Comparison of ENCODE assay signal across 15 mouse cellular contexts in genomic region chr2:168137161-168137560, GRCm38 (mm10). TPM values are rescaled to one million over a fixed set of nuclear protein-coding genes. Genes with fewer than 3 reads are reported as not detected.
DNase-seq lines count a peak whose midpoint lies in the region; ATAC-seq and TF ChIP-seq lines count a peak whose summit lies in the region.
"Had no signal": no experiment of that assay in that cellular context is flagged by ENCODE, and none has a peak within 500 bp of the region (broad histone marks: within the 10 kb centered on the region; RNA-seq: fewer than 3 reads in every experiment).

No protein-coding gene starts in this region.

- no peaks in the 10 kb centered on the region for H3K9me3 ChIP-seq in hindbrain, embryonic 10.5 days
- H3K9me3 ChIP-seq in hindbrain, embryonic 11.5 days (ENCODE audit: control insufficient read depth, low read length), result no peaks in the 10 kb centered on the region
- no peaks in the 10 kb centered on the region for H3K9me3 ChIP-seq in ES-E14 (ENCODE audit: control insufficient read depth, insufficient read depth, low read depth, low read length)
- no peaks in the 10 kb centered on the region for H3K9me3 ChIP-seq in forebrain, postnatal 0 days (ENCODE audit: low read length)
- H3K9me3 ChIP-seq in midbrain, embryonic 14.5 days (ENCODE audit: control insufficient read depth, low read length), result no peaks in the 10 kb centered on the region
- H3K9me3 ChIP-seq in intestine, embryonic 15.5 days, result no peaks in the 10 kb centered on the region
- H3K9me3 ChIP-seq: stomach, embryonic 15.5 days had no signal

- no peak overlapping the region for H3K4me3 ChIP-seq in hindbrain, embryonic 10.5 days
- no peak overlapping the region for H3K4me3 ChIP-seq in hindbrain, embryonic 11.5 days (ENCODE audit: low read depth, low read length)
- H3K4me3 ChIP-seq in ES-E14 (ENCODE audit: insufficient read depth in 1 of 2, low read depth in 1 of 2, low read length in 2 of 2, poor library complexity in 1 of 2, severe bottlenecking in 1 of 2), result peak overlapping the region; percentile 7 to 30; a peak in 2 of 4 replicates
- H3K4me3 ChIP-seq in forebrain, postnatal 0 days (ENCODE audit: low read depth, low read length), result no peak overlapping the region
- no peak overlapping the region for H3K4me3 ChIP-seq in midbrain, embryonic 14.5 days (replicated peaks; ENCODE audit: low read depth, low read length)
- no peak overlapping the region for H3K4me3 ChIP-seq in intestine, embryonic 15.5 days (replicated peaks)
- H3K4me3 ChIP-seq: stomach, embryonic 15.5 days had no signal

- WGBS in hindbrain, embryonic 10.5 days, result 72% methylated on average over 15 of the region's 15 CpGs
- WGBS in hindbrain, embryonic 11.5 days, result 74% methylated on average over 15 of the region's 15 CpGs
- 54% methylated on average over 15 of the region's 15 CpGs for WGBS in forebrain, postnatal 0 days
- 61% methylated on average over 15 of the region's 15 CpGs for WGBS in midbrain, embryonic 14.5 days
- WGBS in intestine, embryonic 15.5 days, result 76% methylated on average over 15 of the region's 15 CpGs

- TF ChIP-seq CTCF in forebrain, postnatal 0 days (IDR thresholded peaks at IDR 0.05; ENCODE audit: low read depth), result no peak

- in situ Hi-C loops in ES-E14 (cut with MboI; ENCODE audit: low sequenced_read_pairs in 2 of 2, unreplicated experiment in 2 of 2), result no loop called here

- H3K27ac ChIP-seq in hindbrain, embryonic 10.5 days, result peak overlapping the region; percentile 43; the same call in 1 of the 2 replicates
- H3K27ac ChIP-seq in hindbrain, embryonic 11.5 days (ENCODE audit: low read depth, low read length), result no peak overlapping the region
- no peak overlapping the region for H3K27ac ChIP-seq in ES-E14 (ENCODE audit: insufficient read depth, low read depth, low read length, poor library complexity, severe bottlenecking)
- H3K27ac ChIP-seq in forebrain, postnatal 0 days (ENCODE audit: low read depth, low read length), result peak overlapping the region; percentile 77
- no peak overlapping the region for H3K27ac ChIP-seq in midbrain, embryonic 14.5 days (replicated peaks; ENCODE audit: low read depth, low read length)
- H3K27ac ChIP-seq in intestine, embryonic 15.5 days, result no peak overlapping the region
- H3K27ac ChIP-seq: stomach, embryonic 15.5 days had no signal

- no peaks in the 10 kb centered on the region for H3K36me3 ChIP-seq in hindbrain, embryonic 10.5 days
- no peaks in the 10 kb centered on the region for H3K36me3 ChIP-seq in hindbrain, embryonic 11.5 days (ENCODE audit: control insufficient read depth, insufficient read depth, low read length)
- H3K36me3 ChIP-seq in ES-E14 (ENCODE audit: control insufficient read depth, insufficient read depth, low read length, poor library complexity, severe bottlenecking), result no peaks in the 10 kb centered on the region
- no peaks in the 10 kb centered on the region for H3K36me3 ChIP-seq in forebrain, postnatal 0 days (ENCODE audit: insufficient read depth)
- H3K36me3 ChIP-seq in midbrain, embryonic 14.5 days (ENCODE audit: control insufficient read depth, insufficient read depth, low read length), result no peaks in the 10 kb centered on the region
- H3K36me3 ChIP-seq in intestine, embryonic 15.5 days, result no peaks in the 10 kb centered on the region
- H3K36me3 ChIP-seq: stomach, embryonic 15.5 days had no signal

- H3K27me3 ChIP-seq in hindbrain, embryonic 10.5 days (ENCODE audit: insufficient read depth, poor library complexity, severe bottlenecking), result no peaks in the 10 kb centered on the region
- H3K27me3 ChIP-seq in hindbrain, embryonic 11.5 days (ENCODE audit: control insufficient read depth, insufficient read depth, low read length), result no peaks in the 10 kb centered on the region
- H3K27me3 ChIP-seq in forebrain, postnatal 0 days (ENCODE audit: insufficient read depth, low read length), result no peaks in the 10 kb centered on the region
- no peaks in the 10 kb centered on the region for H3K27me3 ChIP-seq in midbrain, embryonic 14.5 days (ENCODE audit: control insufficient read depth, insufficient read depth, low read length)
- H3K27me3 ChIP-seq in intestine, embryonic 15.5 days (replicated peaks), result no peaks in the 10 kb centered on the region
- H3K27me3 ChIP-seq: stomach, embryonic 15.5 days had no signal

- no peak overlapping the region for H3K4me2 ChIP-seq in hindbrain, embryonic 11.5 days (replicated peaks; ENCODE audit: low read depth, low read length)
- H3K4me2 ChIP-seq in forebrain, postnatal 0 days (ENCODE audit: low read depth), result 0 out of 2 replicates have a peak overlapping the region, but pooled peaks have one; percentile 17
- H3K4me2 ChIP-seq in midbrain, embryonic 14.5 days (ENCODE audit: low read length), result no peak overlapping the region
- H3K4me2 ChIP-seq in intestine, embryonic 15.5 days (replicated peaks), result no peak overlapping the region
- H3K4me2 ChIP-seq: lung, embryonic 14.5 days; stomach, embryonic 15.5 days had no signal

- no peak for DNase-seq in hindbrain, embryonic 10.5 days (ENCODE audit: low spot score)
- no peak for DNase-seq in hindbrain, embryonic 11.5 days (ENCODE audit: low spot score)
- DNase-seq in ES-E14 (ENCODE audit: low read depth, low spot score), result no peak
- DNase-seq in forebrain, postnatal 0 days, result peak; percentile 75
- peak; percentile 49 for DNase-seq in midbrain, embryonic 14.5 days
- no peak for DNase-seq in thymus, postnatal 36 days
- DNase-seq in kidney, adult 9 months, result no peak
- DNase-seq: heart, adult 18-20 months; heart, postnatal 10 days; kidney, adult 11 months; liver; lung, embryonic 14.5 days; thymus, postnatal 4 days had no signal

- H3K4me1 ChIP-seq in hindbrain, embryonic 10.5 days (replicated peaks), result peaks cover 5% of the 10 kb centered on the region; the same call in 1 of the 2 replicates
- H3K4me1 ChIP-seq in hindbrain, embryonic 11.5 days (replicated peaks; ENCODE audit: control insufficient read depth, insufficient read depth, low read length), result no peaks in the 10 kb centered on the region
- H3K4me1 ChIP-seq in ES-E14 (ENCODE audit: control insufficient read depth in 2 of 2, insufficient read depth in 2 of 2, low read length in 2 of 2, poor library complexity in 1 of 2), result peaks cover 2 to 12% of the 10 kb centered on the region in 2 experiments; a peak in 3 of 4 replicates
- no peaks in the 10 kb centered on the region for H3K4me1 ChIP-seq in forebrain, postnatal 0 days (ENCODE audit: insufficient read depth)
- no peaks in the 10 kb centered on the region for H3K4me1 ChIP-seq in midbrain, embryonic 14.5 days (ENCODE audit: control insufficient read depth, insufficient read depth, low read length)
- no peaks in the 10 kb centered on the region for H3K4me1 ChIP-seq in intestine, embryonic 15.5 days (replicated peaks)
- H3K4me1 ChIP-seq: stomach, embryonic 15.5 days had no signal

- ATAC-seq in hindbrain, embryonic 11.5 days (ENCODE audit: low FRiP score), result no peak
- ATAC-seq in forebrain, postnatal 0 days, result peak; percentile 89
- ATAC-seq in midbrain, embryonic 14.5 days (ENCODE audit: low FRiP score, low TSS enrichment), result no peak
- ATAC-seq in intestine, embryonic 15.5 days, result no peak

- H3K9ac ChIP-seq in hindbrain, embryonic 11.5 days (ENCODE audit: low read depth, low read length), result no peak overlapping the region
- no peak overlapping the region for H3K9ac ChIP-seq in ES-E14 (ENCODE audit: insufficient read depth, low read depth, low read length, poor library complexity, severe bottlenecking)
- no peak overlapping the region for H3K9ac ChIP-seq in forebrain, postnatal 0 days
- H3K9ac ChIP-seq in midbrain, embryonic 14.5 days (replicated peaks; ENCODE audit: low read length), result no peak overlapping the region
- H3K9ac ChIP-seq in intestine, embryonic 15.5 days, result no peak overlapping the region
- H3K9ac ChIP-seq: lung, embryonic 14.5 days; stomach, embryonic 15.5 days had no signal

TF ChIP-seq in ES-E14, 5 proteins besides CTCF, POLR2A, EP300 and RAD21:
- TF ChIP-seq ZC3H11A (IDR thresholded peaks at IDR 0.05; ENCODE audit: borderline replicate concordance, low read depth, low read length) (no peak), ZNF384 (IDR thresholded peaks at IDR 0.05; ENCODE audit: low read depth, low read length) (no peak), HCFC1 (IDR thresholded peaks at IDR 0.05; ENCODE audit: borderline replicate concordance, insufficient read depth, low read length) (no peak), CHD2 (IDR thresholded peaks at IDR 0.05; ENCODE audit: low read depth, low read length) (no peak), MAFK (IDR thresholded peaks at IDR 0.05; ENCODE audit: insufficient read depth, low read depth, low read length) (no peak)

RNA-seq across cellular contexts. Expression of gene Pard6b, which starts 56.4 kb away (rescaled TPM):
- 6.2 and 8.1 TPM in 2 replicates for polyA plus RNA-seq in hindbrain, embryonic 10.5 days (2016; fragmentation: Nextera tagmentation; extraction: Ambion mirVana)
- 7.1 and 7.5 TPM in 2 replicates for polyA plus RNA-seq in hindbrain, embryonic 11.5 days (2014; fragmentation: Nextera tagmentation; extraction: Ambion mirVana)
- 11.6 and 15.3 TPM in 2 replicates for total RNA-seq in ES-E14 (2012; rRNA removed)
- 4.2 and 5.3 TPM in 2 replicates for total RNA-seq in forebrain, postnatal 0 days (2014; rRNA removed)
- polyA plus RNA-seq in forebrain, postnatal 0 days (2015; fragmentation: Nextera tagmentation; extraction: Ambion mirVana), result 2.8 and 4.1 TPM in 2 replicates
- polyA plus RNA-seq in midbrain, embryonic 14.5 days (2014; fragmentation: Nextera tagmentation; extraction: Ambion mirVana), result 8.2 and 9.2 TPM in 2 replicates
- 16.9 and 17.4 TPM in 2 replicates for polyA plus RNA-seq in intestine, embryonic 15.5 days (2015; fragmentation: Nextera tagmentation; extraction: Ambion mirVana)

Comparison
In these comparisons a context has a peak if more than half of its experiments do, and no peak if none do; other contexts are left out.
1. H3K27ac ChIP-seq: peak in hindbrain, embryonic 10.5 days (single experiment) and forebrain, postnatal 0 days (single experiment); none in hindbrain, embryonic 11.5 days (single experiment), ES-E14 (single experiment), midbrain, embryonic 14.5 days (single experiment) and intestine, embryonic 15.5 days (single experiment).
2. DNase-seq: peak in forebrain, postnatal 0 days (single experiment) and midbrain, embryonic 14.5 days (single experiment); none in hindbrain, embryonic 10.5 days (single experiment), hindbrain, embryonic 11.5 days (single experiment), ES-E14 (single experiment), thymus, postnatal 36 days (0 of 2) and kidney, adult 9 months (single experiment).
3. H3K4me3 ChIP-seq: peak in ES-E14 (2 of 2); none in hindbrain, embryonic 10.5 days (single experiment), hindbrain, embryonic 11.5 days (single experiment), forebrain, postnatal 0 days (single experiment), midbrain, embryonic 14.5 days (single experiment) and intestine, embryonic 15.5 days (single experiment).